Comparison of ENCODE assay signal across 13 mouse cellular contexts in the genomic region with DNA sequence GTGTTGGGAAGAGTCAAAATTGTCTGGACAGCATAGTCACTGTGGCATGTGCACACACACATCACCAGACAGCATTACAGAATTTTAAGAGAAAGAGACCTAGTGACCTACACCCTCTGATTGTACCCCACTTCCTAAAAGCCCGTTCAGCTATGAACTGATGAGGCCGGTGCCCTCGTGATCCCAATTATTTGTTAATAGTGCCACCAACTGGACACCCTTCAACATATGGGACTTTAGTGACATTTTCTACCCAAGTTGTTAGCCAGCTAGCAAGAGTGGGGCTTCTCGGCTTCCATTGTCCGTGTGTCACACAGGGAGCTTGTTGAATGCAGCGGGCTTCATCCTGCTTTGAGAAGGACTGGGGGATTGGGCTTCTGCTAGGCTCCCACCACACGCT. TPM values are rescaled to one million over a fixed set of nuclear protein-coding genes. Genes with fewer than 3 reads are reported as not detected.
DNase-seq lines count a peak whose midpoint lies in the region; TF ChIP-seq lines count a peak whose summit lies in the region.
"Had no signal": no experiment of that assay in that cellular context is flagged by ENCODE, and none has a peak within 500 bp of the region (broad histone marks: within the 10 kb centered on the region; RNA-seq: fewer than 3 reads in every experiment).

No protein-coding gene starts in this region.

- intact Hi-C loops in gastrocnemius, adult 2 months (cut with DNase I) = no loop called here

- H3K27me3 ChIP-seq in splenic B cell, adult 2 months (ENCODE audit: control insufficient read depth, insufficient read depth, low read length, poor library complexity, severe bottlenecking) = no peaks in the 10 kb centered on the region
- H3K27me3 ChIP-seq: heart, embryonic 13.5 days; liver, embryonic 13.5 days; neural tube, embryonic 13.5 days had no signal

- no peaks in the 10 kb centered on the region for H3K36me3 ChIP-seq in splenic B cell, adult 2 months (ENCODE audit: control insufficient read depth, insufficient read depth, low read length, poor library complexity, severe bottlenecking)
- H3K36me3 ChIP-seq: heart, embryonic 13.5 days; neural tube, embryonic 13.5 days had no signal

- H3K4me3 ChIP-seq in gastrocnemius, adult 2 months = no peak overlapping the region
- H3K4me3 ChIP-seq: heart, embryonic 13.5 days; liver, embryonic 13.5 days; neural tube, embryonic 13.5 days had no signal

- DNase-seq in gastrocnemius, adult 2 months = no peak
- DNase-seq in gastrocnemius, postnatal 10 days = no peak
- peak; percentile 43 for DNase-seq in lung, postnatal 36 days
- no peak for DNase-seq in lung, postnatal 14 days
- peak; percentile 45 for DNase-seq in embryo, embryonic 10 days (ENCODE audit: low spot score)
- peak; percentile 49 for DNase-seq in splenic B cell, adult 2 months (ENCODE audit: low read depth, low spot score)
- DNase-seq in natural killer cell, adult 2 months (ENCODE audit: low spot score in 2 of 2) = no peak
- DNase-seq in frontal cortex, postnatal 25 days (ENCODE audit: low spot score in 2 of 2) = no peak
- DNase-seq: adrenal gland, postnatal 10 days; liver, embryonic 13.5 days; spleen, adult 18-20 months had no signal

- peak; percentile 53 for TF ChIP-seq CTCF in gastrocnemius, adult 2 months (IDR thresholded peaks at IDR 0.05)

- no peak overlapping the region for H3K27ac ChIP-seq in gastrocnemius, adult 2 months
- H3K27ac ChIP-seq: heart, embryonic 13.5 days; liver, embryonic 13.5 days; neural tube, embryonic 13.5 days had no signal

RNA-seq across cellular contexts. Expression of gene Alox5ap, which starts 21.5 kb away (rescaled TPM):
- total RNA-seq in gastrocnemius, adult 2 months (2021) = 1 to 10 TPM; 4.1 to 5.1 TPM
- total RNA-seq in gastrocnemius, postnatal 10 days (2021) = 10 to 100 TPM in 1 of 2 experiments, 1 to 10 TPM in 1; 7.3 to 10.5 TPM

Comparison
In these comparisons a context has a peak if more than half of its experiments do, and no peak if none do; other contexts are left out.
1. DNase-seq: peak in lung, postnatal 36 days (single experiment), embryo, embryonic 10 days (single experiment) and splenic B cell, adult 2 months (single experiment); none in gastrocnemius, adult 2 months (single experiment), gastrocnemius, postnatal 10 days (single experiment), lung, postnatal 14 days (single experiment), natural killer cell, adult 2 months (0 of 2) and frontal cortex, postnatal 25 days (0 of 2).